Mouse (Mus musculus) CH12.LX (cell line): Measurements from ENCODE around the gene Cd38. TPM values are rescaled to one million over a fixed set of nuclear protein-coding genes. Genes with fewer than 3 reads are reported as not detected.

ENCODE experiments used
- DNase-seq: peaks from one replicate; pipeline ENCODE4 v3.0.0-alpha.2; 2013; ENCODE audit errors: extremely low read depth
- H3K27ac ChIP-seq: 2 replicates; pipeline ENCODE4 v1.5.1; 2012; ENCODE audit warnings: low read depth, mild to moderate bottlenecking, control low read depth, moderate library complexity; ENCODE audit not compliant: insufficient read depth
- H3K27me3 ChIP-seq: replicated peaks from 2 replicates; pipeline ENCODE3; 2012; ENCODE audit warnings: inconsistent platforms
- H3K36me3 ChIP-seq, 2 experiments: replicated peaks in 1 of 2; 2 replicates each; pipeline versions ENCODE3 to v1.6.1; 2012; ENCODE audit warnings: inconsistent platforms in 1 of 2, low read length in 1 of 2, mild to moderate bottlenecking in 1 of 2, mixed read lengths in 1 of 2, moderate library complexity in 1 of 2; ENCODE audit not compliant: control insufficient read depth in 1 of 2, insufficient read depth in 1 of 2
- H3K4me1 ChIP-seq, 2 experiments: 2 replicates each; pipeline ENCODE4 v1.6.1; 2012; ENCODE audit warnings: inconsistent platforms in 1 of 2, moderate library complexity in 1 of 2; ENCODE audit not compliant: insufficient read depth in 2 of 2, control insufficient read depth in 1 of 2
- H3K4me2 ChIP-seq: 2 replicates; pipeline ENCODE4 v1.6.1; 2012; ENCODE audit warnings: low read depth, mild to moderate bottlenecking, control low read depth; ENCODE audit not compliant: poor library complexity, insufficient read depth, severe bottlenecking
- H3K4me3 ChIP-seq, 3 experiments: fragments of 150-350 bp in 1 of 3; sonication (generic) in 1 of 3; replicated peaks in 1 of 3; 2 replicates each; pipeline versions ENCODE3 to v1.5.1; 2011 to 2012; ENCODE audit warnings: low read depth in 2 of 3, low read length in 2 of 3, mild to moderate bottlenecking in 2 of 3, moderate library complexity in 2 of 3, control low read depth in 1 of 3, improper control_type of control experiment in 1 of 3, inconsistent platforms in 1 of 3, mixed read lengths in 1 of 3; ENCODE audit not compliant: poor library complexity in 1 of 3
- H3K79me2 ChIP-seq: replicated peaks from 2 replicates; pipeline ENCODE4 v1.6.1; 2012; ENCODE audit warnings: mild to moderate bottlenecking, moderate library complexity; ENCODE audit not compliant: control insufficient read depth, poor library complexity, insufficient read depth, severe bottlenecking; ENCODE audit errors: extremely low read depth
- H3K9ac ChIP-seq: 2 replicates; pipeline ENCODE4 v1.6.1; 2012; ENCODE audit warnings: low read depth, mild to moderate bottlenecking, control low read depth, moderate library complexity; ENCODE audit not compliant: insufficient read depth
- H3K9me3 ChIP-seq: replicated peaks from 2 replicates; pipeline ENCODE3; 2012; ENCODE audit warnings: low read length, inconsistent platforms, mixed read lengths
- BHLHE40 ChIP-seq: IDR thresholded peaks from 2 replicates; pipeline ENCODE4 v1.6.1; 2011; ENCODE audit warnings: mild to moderate bottlenecking, low read depth, low read length, improper control_type of control experiment
- CTCF ChIP-seq, 2 experiments: IDR thresholded peaks in 1 of 2; conservative IDR thresholded peaks in 1 of 2; 2 replicates each; pipeline ENCODE4 v1.5.1; 2011 to 2012; ENCODE audit warnings: low read depth in 2 of 2, low read length in 2 of 2, improper control_type of control experiment in 1 of 2, inconsistent platforms in 1 of 2, mild to moderate bottlenecking in 1 of 2, moderate library complexity in 1 of 2
- E2F4 ChIP-seq: IDR thresholded peaks from 2 replicates; pipeline ENCODE4 v1.6.1; 2011; ENCODE audit warnings: low read depth, low read length, improper control_type of control experiment; ENCODE audit not compliant: insufficient replicate concordance
- ELF1 ChIP-seq: IDR thresholded peaks from 2 replicates; pipeline ENCODE4 v1.6.1; 2014; ENCODE audit warnings: low read depth, mild to moderate bottlenecking, inconsistent platforms, low read length, improper control_type of control experiment
- ETS1 ChIP-seq: conservative IDR thresholded peaks from 2 replicates; pipeline ENCODE4 v1.6.1; 2012; ENCODE audit warnings: low read depth, mild to moderate bottlenecking, inconsistent platforms, low read length, improper control_type of control experiment, moderate library complexity
- GABPA ChIP-seq: IDR thresholded peaks from 2 replicates; pipeline ENCODE4 v1.6.1; 2012; ENCODE audit warnings: low read depth, low read length, improper control_type of control experiment, inconsistent platforms; ENCODE audit not compliant: insufficient replicate concordance
- HCFC1 ChIP-seq: IDR thresholded peaks from 2 replicates; pipeline ENCODE4 v1.6.1; 2012; ENCODE audit warnings: low read depth, mild to moderate bottlenecking, inconsistent platforms, low read length, improper control_type of control experiment
- IRF4 ChIP-seq: IDR thresholded peaks from 2 replicates; pipeline ENCODE4 v1.6.1; 2014; ENCODE audit warnings: low read depth, mild to moderate bottlenecking, inconsistent platforms, low read length, improper control_type of control experiment
- JUND ChIP-seq: conservative IDR thresholded peaks from 2 replicates; pipeline ENCODE4 v1.6.1; 2011; ENCODE audit warnings: low read depth, low read length, improper control_type of control experiment
- MAFK ChIP-seq: IDR thresholded peaks from 2 replicates; pipeline ENCODE4 v1.6.1; 2011; ENCODE audit warnings: low read length, improper control_type of control experiment; ENCODE audit not compliant: insufficient replicate concordance
- MAX ChIP-seq: IDR thresholded peaks from 2 replicates; pipeline ENCODE4 v1.6.1; 2011; ENCODE audit warnings: low read length, improper control_type of control experiment
- MAZ ChIP-seq: IDR thresholded peaks from 2 replicates; pipeline ENCODE4 v1.6.1; 2012; ENCODE audit warnings: low read depth, mild to moderate bottlenecking, inconsistent platforms, low read length, improper control_type of control experiment, moderate library complexity
- MXI1 ChIP-seq: IDR thresholded peaks from 2 replicates; pipeline ENCODE4 v1.6.1; 2011; ENCODE audit warnings: mild to moderate bottlenecking, low read depth, low read length, improper control_type of control experiment
- MYC ChIP-seq: IDR thresholded peaks from 2 replicates; pipeline ENCODE4 v1.6.1; 2011; ENCODE audit warnings: low read depth, mild to moderate bottlenecking, improper control_type of control experiment, low read length
- NELFE ChIP-seq: IDR thresholded peaks from 2 replicates; pipeline ENCODE4 v1.6.1; 2011; ENCODE audit warnings: low read depth, low read length, improper control_type of control experiment
- NRF1 ChIP-seq: IDR thresholded peaks from 2 replicates; pipeline ENCODE4 v1.6.1; 2014; ENCODE audit warnings: low read depth, mild to moderate bottlenecking, inconsistent platforms, low read length, improper control_type of control experiment, moderate library complexity
- RAD21 ChIP-seq: IDR thresholded peaks from 2 replicates; pipeline ENCODE4 v1.6.1; 2011; ENCODE audit warnings: low read depth, mild to moderate bottlenecking, low read length, improper control_type of control experiment, moderate library complexity
- RCOR1 ChIP-seq: conservative IDR thresholded peaks from 2 replicates; pipeline ENCODE4 v1.6.1; 2012; ENCODE audit warnings: low read depth, mild to moderate bottlenecking, inconsistent platforms, low read length, improper control_type of control experiment
- SMC3 ChIP-seq: IDR thresholded peaks from 2 replicates; pipeline ENCODE4 v1.6.1; 2011; ENCODE audit warnings: low read depth, low read length, improper control_type of control experiment
- TCF12 ChIP-seq: IDR thresholded peaks from 2 replicates; pipeline ENCODE4 v1.6.1; 2014; ENCODE audit warnings: low read depth, mild to moderate bottlenecking, inconsistent platforms, low read length, improper control_type of control experiment
- ZC3H11A ChIP-seq: IDR thresholded peaks from 2 replicates; pipeline ENCODE4 v1.6.1; 2012; ENCODE audit warnings: low read depth, mild to moderate bottlenecking, inconsistent platforms, low read length, improper control_type of control experiment
- ZNF384 ChIP-seq: IDR thresholded peaks from 2 replicates; pipeline ENCODE4 v1.6.1; 2012; ENCODE audit warnings: low read depth, low read length, improper control_type of control experiment, inconsistent platforms
- dilution Hi-C: fragments of 300-500 bp; cut with MboI; formaldehyde crosslinking; loops from 2 replicates; pipeline ENCODE4 v1.14.3; 2020; ENCODE audit warnings: low sequenced_read_pairs; ENCODE audit not compliant: extremely low pct_unique_long_range_greater_than_20kb, extremely low pct_ligation_motif_present
- in situ Hi-C: fragments of 300-500 bp; cut with MboI; formaldehyde crosslinking; loops from 3 replicates; pipeline ENCODE4 v1.14.3; 2019; ENCODE audit warnings: low sequenced_read_pairs, low pct_ligation_motif_present, low pct_unique_long_range_greater_than_20kb, mixed read lengths
- polyA plus RNA-seq: library from polyadenylated mRNA; unstranded; fragments of >175 nt; gene quantifications from 2 replicates; pipeline ENCODE4 v1.2.1, GENCODE M21; 2012; ENCODE audit warnings: low read depth; ENCODE audit not compliant: insufficient read length
- total RNA-seq, 2 experiments: library from RNA; depleted of rRNA; stranded (reverse); fragments of 300-350 nt in 1 of 2; fragments of >200 nt in 1 of 2; gene quantifications; 2 replicates each; pipeline ENCODE4 v1.2.3; 2012 to 2014

Cd38 gene
- total and polyA plus RNA-seq, 3 experiments, result 0.93 to 3.3 (median 1.5) TPM

GRCm38 (mm10) chr5:43894113-43894512 is 25.8 kb downstream of the Cd38 start:
- no peak overlapping the region for H3K4me3 ChIP-seq
- peak; percentile 89 for DNase-seq
- no peaks in the 10 kb centered on the region for H3K27me3 ChIP-seq
- H3K9me3 ChIP-seq, result no peaks in the 10 kb centered on the region
- H3K4me2 ChIP-seq, result no peak overlapping the region
- H3K9ac ChIP-seq, result no peak overlapping the region
- dilution Hi-C loops, result no loop called here
- in situ Hi-C loops, result loop anchor here (5.0 to 25.0 kb wide), 2 partner anchors 98 to 343 kb away; partner anchors contain the start of gene Tapt1
- no peak for TF ChIP-seq MAFK
- TF ChIP-seq RAD21, result peak; percentile 99
- TF ChIP-seq MAX, result peak; percentile 34; the same call in 1 of the 2 replicates
- TF ChIP-seq RCOR1, result no peak
- TF ChIP-seq CTCF (conservative IDR thresholded peaks at IDR 0.05 in 1 of 2, IDR thresholded peaks at IDR 0.05 in 1 of 2; ENCODE audit: low read depth in 2 of 2, low read length in 2 of 2), result peak; percentile 58 to 96; a peak in 3 of 4 replicates
- TF ChIP-seq ELF1, result 0 out of 2 replicates have a peak, but pooled peaks have one; percentile 15
- 0 out of 2 replicates have a peak, but pooled peaks have one; percentile 22 for TF ChIP-seq MAZ
- no peak for TF ChIP-seq GABPA
- TF ChIP-seq ZNF384, result peak; percentile 85
- TF ChIP-seq NRF1, result 0 out of 2 replicates have a peak, but pooled peaks have one; percentile 21
- TF ChIP-seq SMC3, result peak; percentile 91
- peak; percentile 36; the same call in 1 of the 2 replicates for TF ChIP-seq IRF4
- 0 out of 2 replicates have a peak, but pooled peaks have one; percentile 16 for TF ChIP-seq E2F4
- TF ChIP-seq MXI1, result no peak
- no peak for TF ChIP-seq HCFC1
- peak; percentile 60; the same call in 1 of the 2 replicates for TF ChIP-seq NELFE
- peak; percentile 87 for TF ChIP-seq ZC3H11A
- TF ChIP-seq JUND, result peak; percentile 29; the same call in 1 of the 2 replicates
- no peak overlapping the region for H3K27ac ChIP-seq
- H3K36me3 ChIP-seq, result no peaks in the 10 kb centered on the region
- no peaks in the 10 kb centered on the region for H3K79me2 ChIP-seq
- H3K4me1 ChIP-seq, result peaks cover 3 to 14% of the 10 kb centered on the region in 2 experiments; a peak in 2 of 4 replicates

GRCm38 (mm10) chr5:43895931-43896330 is 27.6 kb downstream of the Cd38 start:
- H3K27me3 ChIP-seq, result no peaks in the 10 kb centered on the region
- no peak overlapping the region for H3K9ac ChIP-seq
- H3K27ac ChIP-seq, result no peak overlapping the region
- H3K36me3 ChIP-seq, result no peaks in the 10 kb centered on the region
- no peak for TF ChIP-seq ZNF384
- TF ChIP-seq MAX, result no peak
- no peak for TF ChIP-seq ETS1
- no peak for TF ChIP-seq TCF12
- no peak for TF ChIP-seq BHLHE40
- TF ChIP-seq MAFK, result no peak
- no peak for TF ChIP-seq MAZ
- no peak for TF ChIP-seq MYC
- H3K4me1 ChIP-seq, result peaks cover 3 to 14% of the 10 kb centered on the region in 2 experiments; a peak in 2 of 4 replicates
- no peak overlapping the region for H3K4me3 ChIP-seq
- no peaks in the 10 kb centered on the region for H3K79me2 ChIP-seq
- in situ Hi-C loops (loop anchor here (25.0 kb wide), 1 partner anchor 341 kb away; the partner anchor contains the start of gene Tapt1), dilution Hi-C loops (no loop called here)
- no peaks in the 10 kb centered on the region for H3K9me3 ChIP-seq
- H3K4me2 ChIP-seq, result no peak overlapping the region
- DNase-seq, result no peak
